Mouse (Mus musculus): ENCODE results near the gene Lrrc74b.
"Not testable (repeated sequence)": the region's sequence is repeated elsewhere in the genome, so short reads cannot be mapped to it uniquely, and the experiment has no call there.

Gene Lrrc74b

DNA sequence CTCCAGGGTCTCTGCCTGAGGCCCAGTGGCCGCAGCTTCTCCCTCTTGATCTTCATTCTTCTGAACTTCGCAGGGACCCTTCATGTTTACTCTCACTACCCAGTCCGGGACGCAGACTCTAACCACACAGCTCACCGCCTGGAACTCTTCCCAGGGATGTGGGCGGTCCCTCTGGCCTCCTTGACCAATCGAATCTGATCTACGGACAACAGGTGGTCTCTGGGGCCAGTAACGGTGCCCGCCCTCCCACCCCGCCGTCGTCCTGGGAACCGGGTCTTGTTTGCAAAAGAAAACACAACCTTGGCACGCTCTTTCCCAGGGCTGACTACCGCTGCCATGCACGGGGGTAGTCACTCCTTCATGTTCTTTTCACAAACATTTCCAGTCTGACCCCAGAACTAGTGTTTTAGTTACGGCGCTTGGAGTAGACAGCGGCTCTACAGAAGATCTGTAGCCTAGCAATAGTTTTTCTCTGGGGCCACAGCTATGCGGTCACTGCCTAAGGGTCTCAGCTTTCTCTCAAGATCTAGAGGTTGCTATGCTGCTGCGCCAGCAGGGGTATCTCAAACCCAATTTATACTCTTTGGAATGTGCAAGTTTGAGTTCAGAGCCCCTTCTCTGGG is at the start of gene Lrrc74b:
Gene Lrrc74b (minus strand): TSS at position 120 of the 623 bp plus-strand sequence.
- peak; percentile 84 for DNase-seq (ENCODE audit: low spot score)

DNA sequence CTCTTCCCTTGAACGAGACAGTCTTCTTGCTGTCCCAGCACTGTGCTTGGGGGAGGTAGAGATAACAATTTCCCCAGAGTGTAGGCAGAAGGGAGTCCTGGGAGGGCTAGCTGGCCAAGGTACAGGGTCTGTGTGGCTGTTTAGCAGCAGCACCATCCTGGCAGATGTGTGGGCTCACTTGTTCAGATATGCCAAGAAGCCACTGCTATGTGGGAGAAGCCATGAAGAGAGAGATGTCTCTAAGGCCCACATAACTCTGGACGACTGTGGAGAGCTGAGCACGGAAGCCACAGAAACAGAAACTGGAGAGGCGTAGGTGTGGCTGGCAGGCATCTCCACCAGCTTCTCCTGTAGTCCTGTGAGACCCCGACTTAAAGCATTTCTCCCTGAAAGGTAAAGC is 44.6 kb upstream of the Lrrc74b start:
- no peak for DNase-seq (ENCODE audit: low spot score)

DNA sequence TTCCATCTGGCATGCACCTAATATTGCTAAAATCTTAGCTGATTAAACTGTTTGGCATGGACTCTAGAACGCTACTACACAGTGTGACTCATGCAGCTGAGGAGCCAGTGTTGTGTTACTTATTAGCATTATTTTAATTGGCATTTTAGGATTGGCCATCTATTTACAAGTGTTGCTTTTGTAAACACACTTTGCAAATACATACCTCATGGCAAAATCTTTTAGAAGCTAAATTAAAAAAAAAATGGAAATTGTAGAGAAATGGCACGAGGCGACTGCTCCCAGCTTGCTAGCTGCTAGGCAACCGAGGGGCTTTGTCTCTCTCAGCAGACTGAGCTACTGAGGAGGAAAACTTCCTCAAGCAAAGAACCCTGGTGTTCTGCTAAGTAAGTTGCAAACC is 43.9 kb upstream of the Lrrc74b start:
- no peak for DNase-seq (ENCODE audit: low spot score)

DNA sequence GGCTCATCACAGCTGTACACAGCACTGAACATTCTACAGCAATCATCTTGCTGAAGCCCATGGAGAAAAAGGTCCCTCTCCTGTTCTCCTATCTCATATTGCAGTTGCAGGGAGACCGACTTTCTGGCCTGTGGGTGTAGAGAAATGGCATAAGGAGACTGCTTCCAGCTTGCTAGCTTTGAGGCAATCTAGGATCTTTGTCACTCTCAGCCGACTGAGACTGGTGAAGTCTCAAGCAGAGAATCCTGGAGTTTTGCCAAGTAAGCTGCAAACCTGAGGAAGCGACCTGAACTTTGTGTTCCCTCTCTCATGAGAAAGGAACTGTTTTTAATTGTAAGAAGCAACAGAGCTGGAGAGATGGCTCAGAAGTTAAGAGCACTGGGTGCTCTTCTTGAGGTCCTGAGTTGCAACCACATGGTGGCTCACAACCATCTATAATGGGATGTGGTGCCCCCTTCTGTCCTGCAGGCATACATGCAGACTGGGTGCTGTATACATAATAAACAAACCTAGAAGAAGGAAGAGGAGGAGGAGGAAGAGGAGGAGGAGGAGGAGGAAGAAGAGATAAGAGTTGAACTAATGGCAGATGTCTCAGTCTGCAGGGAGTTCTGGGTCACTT is 40.0 kb upstream of the Lrrc74b start:
- DNase-seq (ENCODE audit: low spot score) = no peak

DNA sequence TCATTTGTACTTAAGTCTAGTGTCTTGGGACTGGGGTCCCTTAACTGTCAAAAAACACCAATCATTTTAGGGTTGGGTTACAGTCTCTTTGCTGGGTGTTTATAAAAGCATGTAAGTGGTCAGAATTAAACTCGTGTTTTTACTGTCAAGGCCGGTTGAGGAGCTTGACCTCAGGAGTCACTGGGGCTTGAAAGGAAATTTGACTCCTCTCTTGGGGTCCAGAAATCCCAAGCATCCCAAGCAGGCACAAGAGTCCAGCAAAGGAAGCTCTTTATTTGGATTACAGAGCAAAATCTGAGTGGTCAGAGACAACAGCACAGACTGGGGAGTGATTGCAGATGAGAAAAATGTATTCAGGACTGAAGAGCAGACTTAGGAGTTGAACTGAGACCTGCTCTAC is 29.7 kb upstream of the Lrrc74b start:
- no peak for DNase-seq (ENCODE audit: low spot score)

DNA sequence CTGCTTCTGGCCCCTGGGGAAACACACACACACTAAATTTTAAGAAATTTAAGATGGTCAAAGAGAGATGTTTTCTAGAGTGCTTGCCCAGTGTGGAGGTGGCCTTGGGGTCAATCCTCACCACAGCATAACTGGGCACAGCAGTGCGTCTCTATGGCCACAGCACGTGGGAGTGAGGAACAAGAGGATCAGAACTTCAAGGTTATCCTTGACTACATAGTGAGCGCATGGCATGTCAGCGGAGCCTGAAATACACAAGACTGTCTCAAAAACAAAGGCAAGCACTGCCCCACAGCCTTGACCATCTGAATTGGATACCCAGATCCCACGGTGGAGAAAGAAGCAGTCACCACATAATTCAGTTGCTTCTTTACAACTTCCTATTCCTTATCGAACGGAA is 23.5 kb upstream of the Lrrc74b start:
- peak; percentile 69 for DNase-seq (ENCODE audit: low spot score)

DNA sequence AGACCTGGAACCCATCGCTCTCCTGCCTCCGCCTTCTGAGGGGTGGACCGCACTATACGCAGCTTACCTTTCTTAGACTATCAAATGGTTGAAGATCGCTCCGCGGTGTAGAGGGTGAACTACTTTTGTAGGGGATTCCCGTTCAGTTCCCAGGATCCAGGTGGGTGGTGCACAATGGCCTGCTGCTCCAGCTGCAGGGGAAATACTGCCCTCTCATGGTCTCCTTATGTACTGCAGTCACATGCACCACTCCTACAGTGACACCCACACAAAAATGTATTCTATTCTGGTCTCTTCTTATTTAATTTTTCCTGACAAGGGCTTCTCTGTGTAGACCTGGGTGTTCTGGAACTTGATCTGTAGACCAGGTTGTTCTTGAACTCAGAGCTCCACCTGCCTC is 22.0 kb upstream of the Lrrc74b start, which contains the start of gene Slc7a4:
Gene Slc7a4 (minus strand): TSS at position 151 of the 400 bp plus-strand sequence.
- DNase-seq (ENCODE audit: low spot score) = no peak

DNA sequence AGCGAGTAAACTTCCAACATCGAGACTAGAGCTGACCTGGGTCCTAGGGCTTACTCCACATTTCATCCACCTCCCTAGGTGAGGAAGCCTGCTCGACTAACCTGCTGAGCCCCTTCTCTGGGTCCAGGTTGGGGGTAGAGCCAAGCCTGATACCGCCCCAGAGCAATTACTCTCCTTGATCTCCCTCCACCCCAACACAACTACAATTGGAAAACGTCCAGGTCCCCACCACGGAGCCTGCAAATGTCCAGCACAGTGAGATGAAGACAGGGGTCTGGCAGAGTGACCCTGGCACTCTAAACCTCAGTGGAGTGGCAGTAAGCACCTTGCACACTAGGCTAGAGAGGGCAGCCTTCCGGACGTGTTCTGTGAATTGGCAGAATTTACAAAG is 15.8 kb upstream of the Lrrc74b start:
- DNase-seq (ENCODE audit: low spot score) = no peak

DNA sequence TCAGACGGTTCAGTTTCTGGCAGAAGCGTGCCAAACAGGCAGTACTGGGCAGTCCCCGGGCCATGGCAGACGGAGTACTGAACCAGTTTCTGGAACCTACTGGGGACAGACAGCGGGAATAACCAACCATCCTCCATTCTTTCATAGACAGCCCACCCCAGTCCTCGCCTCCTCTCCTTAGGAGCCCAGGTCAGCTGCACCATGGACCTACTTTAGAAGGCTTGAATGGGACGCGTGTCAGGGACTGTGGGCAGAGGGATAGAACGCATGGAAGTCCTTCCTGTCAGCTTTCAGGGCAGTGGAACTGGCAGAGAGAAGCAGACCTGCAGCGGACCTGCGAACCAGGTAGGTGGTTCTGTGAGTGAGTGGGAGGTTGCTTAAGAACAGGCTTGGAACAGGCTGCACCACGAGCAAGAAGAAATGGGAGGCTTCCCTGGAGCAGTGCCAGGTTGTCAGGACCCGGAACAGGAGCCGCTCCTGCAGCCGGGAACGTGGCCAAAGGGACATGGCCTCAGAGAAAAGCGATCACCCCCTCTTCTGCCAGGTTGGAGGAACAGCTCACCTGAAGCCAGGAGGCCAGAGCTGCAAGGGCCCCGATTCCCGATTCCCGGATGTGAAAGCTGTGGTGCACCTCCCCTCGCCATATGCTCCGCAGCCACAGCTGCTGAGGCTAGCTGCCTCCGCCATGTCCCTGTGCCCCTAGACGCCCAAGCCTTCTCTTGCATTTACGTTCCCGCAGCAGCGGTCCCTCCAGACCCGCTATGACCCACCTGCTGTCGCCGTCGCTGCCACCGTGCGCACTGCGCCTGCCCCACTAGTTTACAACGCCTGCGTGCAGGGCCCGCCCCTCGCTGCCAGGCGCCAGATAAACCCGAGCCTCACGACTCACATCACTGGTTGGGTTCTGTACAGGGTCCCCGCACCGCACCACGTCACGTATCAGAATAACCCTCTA is 15.1 kb upstream of the Lrrc74b start:
- peak; percentile 90 for DNase-seq (ENCODE audit: low spot score)

DNA sequence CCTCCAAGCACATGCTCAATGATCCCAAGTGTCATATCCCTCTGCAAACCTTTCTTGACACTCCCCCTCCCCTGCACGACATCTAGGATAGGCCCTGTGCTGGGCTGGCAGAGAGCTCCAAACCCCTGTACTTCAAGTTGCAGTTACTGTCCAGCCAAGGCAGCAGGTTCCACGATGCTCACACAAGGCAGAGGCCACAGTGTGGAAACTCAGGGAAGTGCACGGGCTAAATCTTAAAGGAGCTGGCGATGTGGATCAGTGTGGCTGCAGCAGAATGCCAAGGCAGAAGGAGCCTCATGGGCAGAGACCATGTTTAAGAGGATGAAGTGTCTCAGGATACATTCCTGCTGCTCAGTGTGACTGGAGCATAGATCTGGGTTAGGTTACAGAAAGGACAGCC is 5.1 kb upstream of the Lrrc74b start:
- no peak for DNase-seq (ENCODE audit: low spot score)

DNA sequence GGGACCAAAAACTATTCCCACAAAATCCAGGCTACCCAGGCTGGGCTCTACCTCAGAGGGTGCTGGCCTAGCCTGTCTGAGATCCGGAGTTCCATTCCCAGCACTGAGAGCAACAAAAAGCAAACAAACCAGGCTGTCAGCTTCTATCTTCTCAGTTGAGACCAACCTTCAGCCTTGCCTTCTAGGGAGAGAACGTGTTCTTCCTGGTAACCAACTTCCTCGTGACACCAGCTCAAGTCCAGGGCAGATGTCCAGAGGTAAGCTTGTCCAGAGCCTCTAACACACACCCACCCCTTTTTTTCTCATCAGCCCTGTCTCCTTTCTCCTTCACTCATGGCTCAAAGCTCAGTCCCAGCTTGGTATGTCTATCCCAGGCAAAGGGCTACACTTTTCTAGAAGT is 3.7 kb upstream of the Lrrc74b start:
- no peak for DNase-seq (ENCODE audit: low spot score)

DNA sequence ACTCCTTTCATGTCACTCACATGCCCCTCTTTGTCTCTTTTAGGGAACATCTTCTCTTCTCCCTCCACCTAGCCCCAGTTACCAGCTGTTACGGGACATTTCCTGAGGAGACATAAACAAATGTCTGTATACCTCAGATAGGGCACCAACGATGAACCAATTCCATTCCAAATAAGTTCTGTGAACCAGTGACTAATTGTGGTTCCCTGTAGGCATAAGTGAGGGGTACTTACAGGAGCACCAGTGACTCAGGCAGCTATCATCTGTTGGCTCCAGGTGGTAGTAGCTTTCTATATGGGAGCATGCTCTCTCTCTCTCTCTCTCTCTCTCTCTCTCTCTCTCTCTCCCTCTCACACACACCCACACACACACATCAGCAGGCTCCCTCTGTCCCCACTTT is 3.2 kb upstream of the Lrrc74b start:
- DNase-seq (ENCODE audit: low spot score) = no peak

DNA sequence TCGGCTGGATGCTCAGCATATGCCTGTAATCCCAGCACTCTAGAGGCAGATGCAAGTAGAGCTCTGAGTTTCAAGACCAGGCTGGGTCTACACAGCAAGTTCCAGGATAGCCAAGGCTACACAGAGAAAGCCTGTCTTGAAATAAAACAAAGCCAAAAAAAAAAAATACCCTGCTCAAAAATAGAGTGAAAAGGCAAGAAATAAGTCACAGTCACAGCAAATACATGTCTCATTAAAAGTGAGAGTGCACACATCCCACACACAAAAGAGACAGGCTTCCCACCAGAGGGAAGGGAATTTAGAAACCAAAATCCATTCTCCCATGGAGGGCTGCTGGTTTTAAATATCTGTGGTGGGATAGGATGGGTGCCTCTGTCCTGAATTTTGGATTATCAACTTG is 2.5 kb upstream of the Lrrc74b start:
- DNase-seq (ENCODE audit: low spot score) = no peak

DNA sequence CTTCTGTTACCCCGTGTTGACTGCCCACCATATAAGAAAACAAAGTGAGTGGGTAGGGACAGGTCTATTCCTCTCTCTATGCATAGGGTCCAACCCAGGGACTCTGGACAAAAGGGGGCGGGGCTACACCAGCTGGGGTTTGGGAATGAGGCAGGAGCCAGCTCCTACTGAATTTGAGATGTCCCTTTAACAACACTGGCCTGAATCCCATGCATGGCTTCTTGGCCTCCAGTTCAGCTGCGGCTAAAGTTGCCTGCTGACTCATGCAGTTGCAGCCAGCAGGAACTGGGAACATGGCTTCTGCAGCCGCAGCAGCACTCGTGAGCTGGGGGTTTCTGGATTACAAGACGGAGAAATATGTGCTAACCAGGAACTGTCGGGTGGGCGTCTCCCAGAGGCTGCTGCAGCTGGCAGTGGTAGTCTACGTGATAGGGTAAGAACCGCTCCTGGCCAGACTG is 733 bp upstream of the Lrrc74b start, which contains the start of gene P2rx6:
Gene P2rx6 (plus strand): TSS at position 135 of the 458 bp plus-strand sequence.
- peak; percentile 80 for DNase-seq (ENCODE audit: low spot score)

DNA sequence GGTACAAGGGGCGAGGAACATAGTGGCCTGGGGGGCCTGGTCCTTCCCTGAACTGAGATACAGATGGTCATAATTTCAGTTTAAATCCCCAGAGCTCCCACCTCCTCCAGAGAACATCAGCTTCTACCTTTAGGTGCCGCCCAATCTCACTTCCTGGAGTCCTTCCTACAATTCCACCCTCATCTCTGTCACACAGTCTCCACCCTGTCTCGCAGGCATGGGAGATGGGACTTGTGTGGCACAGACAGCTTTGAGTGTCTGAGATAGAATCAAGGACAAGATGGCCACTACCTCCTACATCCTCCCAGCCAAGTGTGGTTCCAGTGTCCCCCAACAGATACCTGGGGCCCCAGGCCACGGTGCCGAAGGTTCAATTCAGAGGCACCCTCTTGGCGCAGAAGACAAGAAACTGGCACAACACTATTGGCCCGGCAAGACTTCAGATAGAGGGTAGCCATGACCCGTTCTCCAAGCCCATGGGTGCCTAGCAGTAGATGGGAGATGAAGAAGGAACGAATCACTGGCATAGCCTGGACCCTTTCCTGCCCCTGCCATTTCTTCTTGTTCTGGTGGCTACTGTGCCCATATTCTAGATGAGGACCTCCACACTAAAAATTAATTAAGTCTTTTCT is 1.5 kb downstream of the Lrrc74b start:
- DNase-seq (ENCODE audit: low spot score) = no peak

DNA sequence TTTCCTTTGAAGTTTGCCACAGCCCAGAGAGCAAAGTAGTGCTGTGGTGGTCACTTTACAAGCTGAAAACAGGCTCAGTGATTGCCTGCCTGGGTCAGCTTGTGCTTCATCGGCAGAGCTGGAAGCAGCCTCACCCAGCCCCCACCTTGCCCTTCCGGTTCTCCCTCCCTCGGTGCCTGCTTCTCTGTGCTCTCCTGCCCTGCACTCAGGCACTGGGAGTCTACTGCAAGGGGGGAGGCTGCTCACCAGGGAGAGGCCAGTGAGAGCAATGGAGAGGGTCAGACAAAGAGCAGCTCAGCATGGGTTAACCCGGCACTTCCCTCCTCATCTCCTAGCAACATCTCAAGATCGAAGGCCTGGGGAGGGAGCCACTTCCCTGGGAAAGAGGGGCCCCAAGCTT is 2.2 kb downstream of the Lrrc74b start:
- no peak for DNase-seq (ENCODE audit: low spot score)

DNA sequence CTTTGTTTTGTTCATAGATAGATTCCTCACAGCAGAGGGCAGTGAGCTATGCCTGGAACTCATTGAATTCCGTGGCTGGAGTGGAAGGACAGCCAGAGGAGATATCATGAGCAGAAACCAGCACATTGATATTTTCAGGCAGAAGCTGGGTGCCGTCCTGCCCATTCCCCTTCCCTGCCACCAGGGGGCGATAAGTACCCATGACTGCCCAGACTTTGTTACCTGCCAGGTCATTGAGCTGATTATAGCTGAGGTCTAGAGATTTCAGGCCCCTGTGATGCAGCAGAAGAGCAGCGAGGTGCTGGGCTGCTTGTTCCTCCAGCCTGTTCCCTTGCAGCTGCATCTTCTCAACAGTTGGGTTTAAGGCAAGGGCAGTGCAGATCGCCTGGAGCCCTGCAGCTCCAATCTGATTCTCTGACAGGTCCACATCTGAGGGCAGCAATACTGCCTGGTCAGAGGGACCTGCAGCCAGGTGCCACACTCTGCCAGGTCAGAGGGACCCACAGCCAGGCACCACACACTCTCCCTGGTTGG is 3.0 kb downstream of the Lrrc74b start:
- peak; percentile 85 for DNase-seq (ENCODE audit: low spot score)

DNA sequence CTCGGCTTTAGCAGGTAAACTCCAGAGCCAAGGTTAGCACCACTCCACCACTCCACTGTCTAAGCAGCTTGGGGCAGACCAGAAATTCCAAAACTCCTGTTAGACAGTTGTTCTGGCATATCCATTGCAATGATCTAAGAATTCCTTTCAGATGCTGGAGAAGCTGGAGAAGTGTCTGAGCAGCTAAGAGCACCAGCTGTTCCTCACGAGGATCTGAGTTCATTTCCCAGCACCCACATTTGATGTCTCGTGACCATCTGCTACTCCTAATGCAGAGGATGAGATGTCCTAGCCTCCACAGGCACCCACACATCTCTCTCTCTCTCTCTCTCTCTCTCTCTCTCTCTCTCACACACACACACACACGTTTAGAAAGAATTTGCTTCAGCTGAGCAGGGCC is 4.1 kb downstream of the Lrrc74b start:
- DNase-seq (ENCODE audit: low spot score) = no peak

DNA sequence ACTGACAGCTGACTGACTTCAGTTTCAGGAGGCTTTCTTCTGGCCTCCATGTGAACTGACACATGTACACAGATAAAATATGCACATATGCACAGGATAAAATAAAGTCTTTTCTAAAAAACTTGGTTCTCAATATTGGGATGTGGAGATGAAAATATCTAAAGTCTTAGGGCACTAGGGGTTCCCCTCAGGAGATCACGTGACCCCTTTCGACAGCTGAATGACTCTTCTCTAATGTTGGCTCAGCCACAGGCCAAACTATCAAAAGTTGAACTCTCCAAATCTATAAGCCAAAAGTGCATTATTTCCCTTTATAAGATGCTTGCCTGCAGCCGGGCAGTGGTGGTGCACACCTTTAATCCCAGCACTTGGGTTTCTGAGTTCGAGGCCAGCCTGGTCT is 4.9 kb downstream of the Lrrc74b start:
- no peak for DNase-seq (ENCODE audit: low spot score)

DNA sequence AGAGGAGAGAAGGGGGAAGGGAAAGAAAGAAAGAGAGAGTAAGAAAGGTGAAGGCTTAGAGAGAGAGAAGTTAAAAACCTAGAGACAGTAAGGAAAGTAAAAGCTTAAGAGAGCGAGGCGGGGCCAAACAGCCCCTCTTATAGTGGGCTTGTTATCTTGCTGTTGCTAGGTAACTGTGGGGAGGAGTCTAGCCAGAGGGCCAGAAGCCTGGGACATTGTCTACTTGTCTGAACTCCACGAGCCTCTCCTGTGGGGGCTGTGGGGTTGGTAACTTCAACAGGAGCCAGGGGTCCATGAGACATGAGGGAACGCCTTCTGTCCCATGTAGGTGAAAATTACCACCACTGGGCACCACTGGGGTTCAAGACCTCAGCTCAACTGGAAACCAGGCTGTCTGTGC is 6.3 kb downstream of the Lrrc74b start:
- not testable (repeated sequence) for DNase-seq (ENCODE audit: low spot score)

DNA sequence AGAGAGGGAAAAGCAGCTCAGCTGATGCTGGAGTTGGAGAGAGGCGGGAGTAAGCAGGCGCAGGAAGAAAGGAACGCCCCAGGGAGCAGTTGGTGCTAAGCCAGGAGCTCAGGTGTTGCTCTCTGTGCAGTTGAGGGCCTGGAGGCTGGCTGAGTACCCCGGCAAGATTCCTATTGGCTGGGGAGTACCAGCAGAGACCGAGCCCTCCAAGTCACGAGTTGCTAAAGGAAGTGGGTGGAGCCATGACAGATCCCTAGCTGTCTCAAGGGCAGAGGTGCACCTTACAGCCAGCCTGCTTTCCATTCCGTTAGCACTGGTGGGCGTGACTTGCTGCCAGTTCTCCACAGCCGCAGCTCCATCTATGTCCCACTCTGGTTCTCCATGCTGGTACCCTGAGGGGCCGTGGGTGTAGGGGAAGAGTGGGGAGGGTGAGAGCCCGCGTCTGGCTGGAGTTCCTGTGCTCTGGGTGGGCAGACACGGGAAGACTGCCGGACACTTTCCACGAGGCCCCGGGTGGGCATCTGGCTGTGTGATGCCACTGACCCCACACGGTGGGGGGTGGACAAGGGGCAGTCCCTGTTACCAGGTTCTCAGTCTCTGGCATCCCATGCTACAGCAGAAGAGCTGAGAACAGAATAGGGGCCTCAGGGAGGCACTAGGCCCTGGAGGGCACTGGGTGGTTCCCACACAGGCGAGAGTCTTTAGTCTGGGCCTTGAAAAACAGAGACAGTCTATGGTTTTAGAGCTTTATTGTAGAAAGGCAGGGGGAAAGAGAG is 6.9 kb downstream of the Lrrc74b start:
- DNase-seq (ENCODE audit: low spot score) = no peak

Data from testis, postnatal 10 days (tissue).